Mouse (Mus musculus) forebrain, postnatal 0 days (tissue): ENCODE data around the gene Gm5849. TPM values are rescaled to one million over a fixed set of nuclear protein-coding genes. Genes with fewer than 3 reads are reported as not detected.
"Not testable (repeated sequence)": the region's sequence is repeated elsewhere in the genome, so short reads cannot be mapped to it uniquely, and the experiment has no call there.

Experiments
- ATAC-seq: fragments of 200-750 bp; cut with Nextera tagmentation; 2 replicates; pipeline ENCODE4 v1.8.0; 2017; ENCODE audit warnings: mild to moderate bottlenecking, moderate library complexity
- DNase-seq: peaks from one replicate; pipeline ENCODE4 v3.0.0-alpha.2; 2015
- H3K27ac ChIP-seq: fragments of 300-500 bp; sonication (generic); 2 replicates; pipeline ENCODE4 v1.5.1; 2014; ENCODE audit warnings: low read depth, mild to moderate bottlenecking, antibody characterized with exemption, low read length, moderate library complexity, mixed read lengths
- H3K27me3 ChIP-seq: fragments of 300-500 bp; sonication (generic); 2 replicates; pipeline ENCODE4 v1.6.1; 2014; ENCODE audit warnings: mild to moderate bottlenecking, low read length, mixed read lengths; ENCODE audit not compliant: insufficient read depth
- H3K36me3 ChIP-seq: fragments of 300-500 bp; sonication (generic); 2 replicates; pipeline ENCODE4 v1.6.1; 2014; ENCODE audit warnings: mild to moderate bottlenecking, moderate library complexity; ENCODE audit not compliant: insufficient read depth
- H3K4me1 ChIP-seq: fragments of 300-500 bp; sonication (generic); 2 replicates; pipeline ENCODE4 v1.6.1; 2014; ENCODE audit warnings: antibody characterized with exemption; ENCODE audit not compliant: insufficient read depth
- H3K4me2 ChIP-seq: fragments of 300-500 bp; sonication (generic); 2 replicates; pipeline ENCODE4 v1.6.1; 2014; ENCODE audit warnings: low read depth, mild to moderate bottlenecking, moderate library complexity
- H3K4me3 ChIP-seq: fragments of 300-500 bp; sonication (generic); 2 replicates; pipeline ENCODE4 v1.5.1; 2014; ENCODE audit warnings: low read depth, low read length, mixed read lengths
- H3K9ac ChIP-seq: fragments of 300-500 bp; sonication (generic); 2 replicates; pipeline ENCODE4 v1.6.1; 2014; ENCODE audit warnings: mild to moderate bottlenecking
- H3K9me3 ChIP-seq: fragments of 300-500 bp; sonication (generic); 2 replicates; pipeline ENCODE4 v1.6.1; 2016; ENCODE audit warnings: low read length
- CTCF ChIP-seq: sonication (generic); IDR thresholded peaks from 2 replicates; pipeline ENCODE4 v1.5.1; 2016; ENCODE audit warnings: antibody characterized with exemption, control low read depth, low read depth
- WGBS: fragments of 180-500 bp; shearing (Covaris S2); extraction: QIAGEN DNeasy Blood & Tissue Kit; methylation state at CpG from one replicate; pipeline ENCODE4 v1.1.7; 2014; 5-methylcytosine and 5-hydroxymethylcytosine counted together
- polyA plus RNA-seq: library from polyadenylated mRNA; unstranded; fragments of >200 nt; fragmentation: Nextera tagmentation; extraction: Ambion mirVana; gene quantifications from 2 replicates; pipeline ENCODE4 v1.2.1, GENCODE M21; 2015
- total RNA-seq: library from RNA; depleted of rRNA; stranded (reverse); fragments of >200 nt; gene quantifications from 2 replicates; pipeline ENCODE4 v1.2.3, GENCODE M21; 2014; rRNA removed

The Gm5849 gene
- not detected in 2 replicates for total RNA-seq
- not detected in 2 replicates for polyA plus RNA-seq

DNA sequence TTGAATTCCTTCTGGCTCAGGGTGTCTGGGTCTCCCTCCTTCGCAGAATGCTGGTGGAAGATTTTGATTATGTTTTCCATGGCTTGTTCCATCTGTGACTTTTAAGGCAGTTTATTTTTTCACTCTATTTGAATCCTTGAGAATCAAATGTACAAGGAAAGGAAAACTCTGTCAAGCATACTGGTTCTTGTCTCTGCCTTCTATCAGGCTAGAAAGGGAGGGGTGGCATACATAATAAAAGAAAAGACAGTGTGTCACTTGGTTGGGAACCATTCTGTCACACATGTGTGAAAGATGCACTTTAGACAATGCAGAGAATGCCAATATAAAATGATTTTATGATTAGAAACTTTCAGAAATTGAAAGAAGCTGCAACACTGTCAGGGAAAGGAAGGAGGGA is at the start of gene Gm5849:
Gm5849 (minus strand) TSS at position 101 of the 400 bp plus-strand sequence.
- not testable (repeated sequence) for H3K9me3 ChIP-seq, DNase-seq, H3K4me2 ChIP-seq, H3K27ac ChIP-seq, H3K4me3 ChIP-seq, H3K27me3 ChIP-seq, H3K4me1 ChIP-seq, ATAC-seq, H3K36me3 ChIP-seq, H3K9ac ChIP-seq
- 96% methylated on average over 1 of the region's 1 CpGs for WGBS

DNA sequence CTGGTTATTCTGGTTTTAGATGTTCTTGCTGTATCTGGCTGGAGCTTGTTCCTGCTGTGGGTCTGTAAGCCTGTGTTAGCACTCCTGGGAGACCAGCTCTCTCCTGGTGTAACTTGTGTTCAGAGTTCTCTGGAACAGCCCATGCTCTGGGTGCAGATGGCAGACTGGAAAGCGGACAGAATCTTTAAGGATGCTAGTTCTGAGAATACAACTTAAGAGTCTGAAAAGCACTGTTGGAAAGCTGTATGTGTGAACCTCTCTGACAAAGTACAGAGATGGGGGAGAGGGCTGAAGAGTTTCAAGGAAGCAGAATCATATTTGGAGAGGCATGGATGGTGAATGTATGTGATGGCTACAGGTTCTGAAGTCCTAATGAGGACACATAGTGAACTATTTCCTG is 28.0 kb downstream of the Gm5849 start:
- no peaks in the 10 kb centered on the region for H3K27me3 ChIP-seq

GRCm38 (mm10) chr3:90726606-90727005 is 51.1 kb downstream of the Gm5849 start, which contains the start of gene Pglyrp4:
Gene Pglyrp4 (plus strand): TSS chr3:90726906.
- no peaks in the 10 kb centered on the region for H3K4me1 ChIP-seq
- no peaks in the 10 kb centered on the region for H3K27me3 ChIP-seq
- ATAC-seq = no peak
- no peak for TF ChIP-seq CTCF
- no peaks in the 10 kb centered on the region for H3K36me3 ChIP-seq
- H3K27ac ChIP-seq = no peak within 1 kb of the TSS
- WGBS = 95% methylated on average over 3 of the region's 3 CpGs
- H3K9me3 ChIP-seq = no peaks in the 10 kb centered on the region
- H3K9ac ChIP-seq = no peak within 1 kb of the TSS
- DNase-seq = no peak
- no peak within 1 kb of the TSS for H3K4me3 ChIP-seq
- no peak within 1 kb of the TSS for H3K4me2 ChIP-seq

More for the DNA sequence above, 28.0 kb downstream of the Gm5849 start:
- Histone ChIP-seq H3K9me3 (no peaks in the 10 kb centered on the region), H3K27ac (no peak overlapping the region), H3K4me2 (no peak overlapping the region), H3K4me3 (no peak overlapping the region), H3K9ac (no peak overlapping the region), H3K36me3 (no peaks in the 10 kb centered on the region), H3K4me1 (no peaks in the 10 kb centered on the region)
- ATAC-seq (no peak), DNase-seq (no peak)
- 97% methylated on average over 1 of the region's 1 CpGs for WGBS
- TF ChIP-seq CTCF = no peak

Other genes with a start within 250 kb of the Gm5849 start
- 39.4 and 48.7 TPM in 2 replicates for gene S100a16, start 240.6 kb downstream of the Gm5849 start, total RNA-seq
- gene S100a16, start 240.6 kb downstream of the Gm5849 start, polyA plus RNA-seq = 74.4 and 78.6 TPM in 2 replicates
- 0.10 and 0.23 TPM in 2 replicates for gene S100a3, start 217.3 kb downstream of the Gm5849 start, total RNA-seq
- gene S100a3, start 217.3 kb downstream of the Gm5849 start, polyA plus RNA-seq = 0.51 and 0.52 TPM in 2 replicates
- gene S100a2, start 187.6 kb downstream of the Gm5849 start, total RNA-seq = not detected in 2 replicates
- not detected in 2 replicates for gene S100a2, start 187.6 kb downstream of the Gm5849 start, polyA plus RNA-seq
- not detected in 2 replicates for gene Gm42674, start 176.0 kb downstream of the Gm5849 start, total RNA-seq
- gene Gm42674, start 176.0 kb downstream of the Gm5849 start, polyA plus RNA-seq = not detected in 2 replicates
- gene S100a4, start 174.1 kb downstream of the Gm5849 start, total RNA-seq = 2.8 and 5.9 TPM in 2 replicates
- 2.1 and 2.4 TPM in 2 replicates for gene S100a4, start 174.1 kb downstream of the Gm5849 start, polyA plus RNA-seq
- gene S100a5, start 169.4 kb downstream of the Gm5849 start, total RNA-seq = not detected in 2 replicates
- 0.79 TPM in 1 of 2 replicates, not detected in the other for gene S100a5, start 169.4 kb downstream of the Gm5849 start, polyA plus RNA-seq
- gene S100a6, start 165.0 kb downstream of the Gm5849 start, total RNA-seq = 17.9 and 18.1 TPM in 2 replicates
- 34.9 and 40.7 TPM in 2 replicates for gene S100a6, start 165.0 kb downstream of the Gm5849 start, polyA plus RNA-seq
- gene S100a7a, start 123.9 kb downstream of the Gm5849 start, total RNA-seq = 0.19 and 0.23 TPM in 2 replicates
- gene S100a7a, start 123.9 kb downstream of the Gm5849 start, polyA plus RNA-seq = not detected in 2 replicates
- gene S100a8, start 108.9 kb downstream of the Gm5849 start, total RNA-seq = 6.7 and 15.1 TPM in 2 replicates
- gene S100a8, start 108.9 kb downstream of the Gm5849 start, polyA plus RNA-seq = 4.3 and 13.9 TPM in 2 replicates
- gene S100a9, start 82.2 kb downstream of the Gm5849 start, total RNA-seq = 0.90 and 5.3 TPM in 2 replicates
- gene S100a9, start 82.2 kb downstream of the Gm5849 start, polyA plus RNA-seq = 3.6 and 11.5 TPM in 2 replicates
- not detected in 2 replicates for gene Pglyrp4, start 51.0 kb downstream of the Gm5849 start, total RNA-seq
- not detected in 2 replicates for gene Pglyrp4, start 51.0 kb downstream of the Gm5849 start, polyA plus RNA-seq